Mouse (Mus musculus) brown adipose tissue, adult 24 weeks (tissue): ENCODE measurements around the gene Nup93. TPM values are rescaled to one million over a fixed set of nuclear protein-coding genes. Genes with fewer than 3 reads are reported as not detected.

Experiments
- H3K27ac ChIP-seq: fragments of 200-500 bp; replicated peaks from 2 replicates; pipeline ENCODE4 v1.5.1; 2012; ENCODE audit warnings: low read depth, mild to moderate bottlenecking, low read length
- H3K4me1 ChIP-seq: fragments of 200-500 bp; 2 replicates; pipeline ENCODE4 v1.6.1; 2012; ENCODE audit warnings: low read length, mixed read lengths; ENCODE audit not compliant: control insufficient read depth, insufficient read depth, insufficient read length
- H3K4me3 ChIP-seq: fragments of 200-500 bp; 2 replicates; pipeline ENCODE4 v1.5.1; 2012; ENCODE audit warnings: low read depth, mild to moderate bottlenecking, low read length, moderate library complexity; ENCODE audit not compliant: insufficient read depth
- polyA plus RNA-seq: library from polyadenylated mRNA; stranded (reverse); fragments of >200 nt; gene quantifications from 2 replicates; pipeline ENCODE4 v1.2.4, GENCODE M21; 2012; ENCODE audit not compliant: missing spikeins, insufficient read depth, insufficient read length

The Nup93 gene
- polyA plus RNA-seq, 1 experiment = 6.4 TPM

GRCm38 (mm10) chr8:94273289-94273850 lies 59.0 kb downstream of the Nup93 start:
- Histone ChIP-seq H3K4me1 (no peaks in the 10 kb centered on the region), H3K27ac (no peak overlapping the region), H3K4me3 (no peak overlapping the region)

- H3K4me1 ChIP-seq = no peaks in the 10 kb centered on the region
- H3K4me3 ChIP-seq = no peak overlapping the region
- H3K27ac ChIP-seq = no peak overlapping the region
These were observed 59.7 kb downstream of the Nup93 start for GRCm38 (mm10) chr8:94274030-94274429.

- Histone ChIP-seq H3K4me3 (no peak overlapping the region), H3K27ac (no peak overlapping the region), H3K4me1 (no peaks in the 10 kb centered on the region)
These were observed 63.9 kb downstream of the Nup93 start for GRCm38 (mm10) chr8:94278295-94278694.

- no peak overlapping the region for H3K4me3 ChIP-seq
- no peak overlapping the region for H3K27ac ChIP-seq
- H3K4me1 ChIP-seq = no peaks in the 10 kb centered on the region
These were observed 65.7 kb downstream of the Nup93 start for GRCm38 (mm10) chr8:94280001-94280613.

- H3K4me3 ChIP-seq = no peak overlapping the region
- peaks cover 3% of the 10 kb centered on the region; the same call in 1 of the 2 replicates for H3K4me1 ChIP-seq
- no peak overlapping the region for H3K27ac ChIP-seq
These were observed 68.2 kb downstream of the Nup93 start for GRCm38 (mm10) chr8:94282453-94282985.

GRCm38 (mm10) chr8:94284204-94284603 lies 69.8 kb downstream of the Nup93 start:
- Histone ChIP-seq H3K4me1 (peaks cover 5% of the 10 kb centered on the region), H3K4me3 (no peak overlapping the region), H3K27ac (no peak overlapping the region)

GRCm38 (mm10) chr8:94290606-94291005 lies 76.2 kb downstream of the Nup93 start:
- H3K4me1 ChIP-seq = peaks cover 9% of the 10 kb centered on the region
- no peak overlapping the region for H3K4me3 ChIP-seq
- no peak overlapping the region for H3K27ac ChIP-seq

GRCm38 (mm10) chr8:94292072-94292471 lies 77.7 kb downstream of the Nup93 start:
- Histone ChIP-seq H3K4me3 (no peak overlapping the region), H3K4me1 (peaks cover 6% of the 10 kb centered on the region), H3K27ac (no peak overlapping the region)

- no peak overlapping the region for H3K27ac ChIP-seq
- no peak overlapping the region for H3K4me3 ChIP-seq
- H3K4me1 ChIP-seq = peaks cover 6% of the 10 kb centered on the region
These were observed 78.3 kb downstream of the Nup93 start for GRCm38 (mm10) chr8:94292626-94293025.

- Histone ChIP-seq H3K4me1 (0 out of 2 replicates have a peak, but pooled peaks cover 4% of the 10 kb centered on the region), H3K4me3 (no peak overlapping the region), H3K27ac (no peak overlapping the region)
These were observed 81.3 kb downstream of the Nup93 start for GRCm38 (mm10) chr8:94295687-94296086.

- H3K4me1 ChIP-seq = 0 out of 2 replicates have a peak, but pooled peaks cover 2% of the 10 kb centered on the region
- no peak overlapping the region for H3K4me3 ChIP-seq
- H3K27ac ChIP-seq = no peak overlapping the region
These were observed 82.1 kb downstream of the Nup93 start for GRCm38 (mm10) chr8:94296312-94296991.

GRCm38 (mm10) chr8:94297101-94297500 lies 82.7 kb downstream of the Nup93 start:
- Histone ChIP-seq H3K4me3 (no peak overlapping the region), H3K4me1 (no peaks in the 10 kb centered on the region), H3K27ac (no peak overlapping the region)

GRCm38 (mm10) chr8:94300809-94301208 lies 86.4 kb downstream of the Nup93 start:
- Histone ChIP-seq H3K27ac (no peak overlapping the region), H3K4me3 (no peak overlapping the region), H3K4me1 (no peaks in the 10 kb centered on the region)

GRCm38 (mm10) chr8:94304412-94304811 lies 90.0 kb downstream of the Nup93 start:
- Histone ChIP-seq H3K27ac (no peak overlapping the region), H3K4me1 (no peaks in the 10 kb centered on the region), H3K4me3 (no peak overlapping the region)

GRCm38 (mm10) chr8:94306989-94307513 lies 92.7 kb downstream of the Nup93 start:
- Histone ChIP-seq H3K27ac (no peak overlapping the region), H3K4me1 (no peaks in the 10 kb centered on the region)

More at GRCm38 (mm10) chr8:94306989-94307513, 92.7 kb downstream of the Nup93 start:
- H3K4me3 ChIP-seq = no peak overlapping the region
